Mouse (Mus musculus): ENCODE measurements at regions not wholly inside any gene's neighbourhood (a gene's known extent, or its start where the extent isn't known, plus 50 kb on each side); places are given as distances from the start of the nearest gene placed in this dataset.
A peak's percentile ranks its signal among the peaks of the same experiment; 100 is the strongest.
"Not testable (repeated sequence)": the region's sequence is repeated elsewhere in the genome, so short reads cannot be mapped to it uniquely, and the experiment has no call there.

DNA sequence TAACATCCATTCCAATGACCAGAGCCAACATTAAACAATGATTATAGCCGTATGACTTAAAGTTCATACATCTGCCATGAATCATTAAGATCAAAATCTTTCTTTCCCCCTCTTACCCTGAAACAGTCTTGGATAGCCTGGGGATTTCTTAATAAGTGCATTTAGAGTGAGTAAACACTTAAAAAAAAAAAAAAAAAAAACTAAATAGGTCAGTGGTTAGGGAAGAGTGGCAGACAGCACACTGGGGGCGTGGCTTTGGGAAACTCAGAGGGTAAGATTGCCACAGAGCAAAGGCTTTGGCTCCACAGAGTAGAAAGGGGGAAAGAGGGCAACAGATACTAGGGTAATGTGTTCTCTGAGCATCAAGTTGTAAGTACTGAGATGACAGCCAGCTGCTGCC lies 382.3 kb downstream of the 1190002N15Rik start:
- ATAC-seq (replicated peaks; ENCODE audit: low read depth, poor library complexity, severe bottlenecking): no peak

DNA sequence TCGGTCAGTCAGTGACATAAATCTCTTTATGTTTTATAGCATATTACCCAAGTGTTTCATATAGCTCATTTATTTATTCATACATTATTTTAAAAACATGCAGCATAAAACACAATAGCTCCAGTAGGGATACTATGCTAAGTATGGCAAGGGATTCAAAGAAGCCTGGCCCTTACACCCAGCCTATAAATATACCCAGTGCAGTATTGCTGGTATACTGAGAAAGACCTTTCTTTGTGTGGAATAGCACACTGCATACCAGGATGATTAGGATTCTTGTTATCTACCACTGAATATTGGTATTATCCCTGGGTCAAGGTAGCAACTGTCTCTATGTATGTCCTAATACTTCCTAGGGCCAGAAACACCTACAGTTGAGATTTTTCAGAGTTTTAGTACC lies 389.4 kb downstream of the 1190002N15Rik start:
- no peak for ATAC-seq (replicated peaks; ENCODE audit: low read depth, poor library complexity, severe bottlenecking)

DNA sequence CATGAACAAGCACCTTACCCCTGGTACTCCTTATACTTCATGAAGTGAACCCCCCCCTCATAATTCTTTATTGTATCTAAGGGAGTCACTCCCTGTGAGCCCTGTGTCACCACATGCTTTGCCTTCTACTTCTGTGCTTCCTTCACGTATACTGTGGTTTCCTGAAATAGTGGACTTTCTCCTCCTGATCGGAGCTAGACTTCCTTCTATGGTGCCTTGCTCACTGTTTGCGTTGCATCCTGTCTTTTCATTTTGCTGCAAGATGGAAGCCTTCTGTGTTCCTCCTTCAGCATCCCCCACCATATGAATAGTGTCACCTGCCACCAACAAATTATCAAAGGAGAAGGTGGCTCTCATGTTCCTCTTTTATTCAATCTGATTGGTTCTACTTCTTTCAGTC lies 391.1 kb downstream of the 1190002N15Rik start:
- ATAC-seq (replicated peaks; ENCODE audit: low read depth, poor library complexity, severe bottlenecking): 0 out of 2 replicates have a peak, but pooled peaks have one; percentile 25

DNA sequence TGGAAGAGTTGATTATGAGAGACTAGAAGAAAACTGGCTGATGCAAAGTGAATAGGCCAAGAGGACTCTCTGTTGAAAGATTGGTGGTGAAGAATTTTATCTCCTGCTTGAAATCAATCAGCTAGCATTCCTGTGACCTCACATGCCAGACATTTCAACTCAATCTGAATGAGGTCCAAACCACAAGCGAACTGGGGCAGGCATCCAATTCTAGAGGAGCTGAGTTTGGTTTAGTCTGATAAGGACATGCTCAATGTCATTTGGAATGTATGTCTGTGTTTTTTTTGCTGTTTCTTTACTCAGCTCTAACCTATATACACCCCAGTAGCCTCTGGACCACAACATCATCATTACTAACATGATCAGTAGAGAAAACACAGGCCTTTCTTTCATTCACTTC lies 401.4 kb downstream of the 1190002N15Rik start:
- peak; percentile 66 for ATAC-seq (replicated peaks; ENCODE audit: low read depth, poor library complexity, severe bottlenecking)

DNA sequence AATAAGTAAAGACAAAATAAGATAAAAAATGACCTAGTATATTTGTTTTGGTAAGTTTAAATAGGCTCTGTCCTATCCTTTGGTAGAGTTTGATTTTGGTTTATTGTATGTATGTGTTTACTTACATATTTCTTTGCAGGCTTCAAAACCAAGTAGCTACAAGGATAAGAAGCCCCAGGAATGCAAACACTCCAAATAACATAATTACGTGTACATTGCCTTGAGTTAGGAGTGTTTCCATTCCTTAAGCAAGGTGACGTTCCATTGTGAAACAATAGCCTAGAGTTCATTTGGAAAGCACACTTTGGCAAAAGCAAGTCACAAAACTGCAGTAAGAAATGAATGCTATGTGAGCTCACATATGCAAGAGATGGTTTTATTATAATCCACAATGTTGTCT lies 404.2 kb downstream of the 1190002N15Rik start:
- no peak for ATAC-seq (replicated peaks; ENCODE audit: low read depth, poor library complexity, severe bottlenecking)

DNA sequence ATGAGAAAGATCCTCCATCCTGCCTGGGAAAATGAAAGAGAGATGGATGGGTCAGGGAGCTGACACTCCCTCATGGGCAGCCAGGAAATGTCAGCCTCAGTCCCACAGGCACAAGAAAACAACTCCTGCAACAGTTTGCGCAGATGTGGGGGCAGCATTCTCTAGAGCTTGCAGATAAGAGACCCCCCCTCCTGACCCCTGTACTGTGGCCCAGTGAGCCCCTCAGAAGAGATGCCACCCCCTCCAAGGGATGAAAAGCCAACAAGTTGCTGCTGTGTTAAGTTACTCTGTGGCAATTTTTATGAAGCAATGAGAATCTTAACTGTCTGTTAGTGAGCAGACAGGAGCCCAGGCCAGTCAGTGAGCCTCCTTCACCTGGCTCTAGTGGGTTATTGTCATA lies 406.5 kb downstream of the 1190002N15Rik start:
- no peak for ATAC-seq (replicated peaks; ENCODE audit: low read depth, poor library complexity, severe bottlenecking)

DNA sequence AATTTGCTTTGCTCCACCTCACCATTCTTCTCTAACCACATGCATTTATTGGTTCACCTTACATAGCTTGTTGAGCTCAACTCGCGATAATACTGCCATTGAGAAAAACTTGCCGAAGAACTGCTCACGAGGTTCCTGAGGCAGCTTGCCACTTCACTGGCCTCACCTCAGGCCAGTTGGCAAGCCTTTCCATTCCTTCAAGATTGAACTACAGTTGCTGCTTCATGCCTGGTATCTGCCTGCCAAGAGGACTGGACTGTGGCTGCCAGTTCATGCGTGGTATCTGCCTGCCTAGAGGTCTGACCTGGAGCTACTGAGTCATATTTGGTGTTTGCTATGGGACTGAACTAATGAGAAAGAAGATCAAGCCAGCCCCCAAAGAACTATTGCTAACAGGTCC lies 420.9 kb downstream of the 1190002N15Rik start:
- no peak for ATAC-seq (replicated peaks; ENCODE audit: low read depth, poor library complexity, severe bottlenecking)

DNA sequence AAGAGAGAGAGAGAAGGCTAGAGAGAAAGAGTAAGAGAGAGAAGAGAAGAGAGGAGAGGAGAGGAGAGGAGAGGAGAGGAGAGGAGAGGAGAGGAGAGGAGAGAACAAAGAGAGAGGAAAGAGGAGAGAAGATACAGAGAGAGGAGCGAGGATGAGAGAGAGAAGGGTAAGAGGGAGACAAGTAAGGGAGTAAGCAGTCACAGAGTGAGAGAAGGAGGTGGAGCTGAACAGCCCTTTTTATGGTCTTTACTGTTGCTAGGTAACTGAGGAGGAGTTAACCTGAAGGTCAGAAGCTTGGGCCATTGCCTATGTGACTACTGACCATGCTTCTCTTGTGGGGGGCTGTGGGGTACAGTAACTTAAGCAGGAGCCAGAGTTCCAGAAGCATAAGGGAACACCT lies 430.2 kb downstream of the 1190002N15Rik start:
- not testable (repeated sequence) for ATAC-seq (replicated peaks; ENCODE audit: low read depth, poor library complexity, severe bottlenecking)

DNA sequence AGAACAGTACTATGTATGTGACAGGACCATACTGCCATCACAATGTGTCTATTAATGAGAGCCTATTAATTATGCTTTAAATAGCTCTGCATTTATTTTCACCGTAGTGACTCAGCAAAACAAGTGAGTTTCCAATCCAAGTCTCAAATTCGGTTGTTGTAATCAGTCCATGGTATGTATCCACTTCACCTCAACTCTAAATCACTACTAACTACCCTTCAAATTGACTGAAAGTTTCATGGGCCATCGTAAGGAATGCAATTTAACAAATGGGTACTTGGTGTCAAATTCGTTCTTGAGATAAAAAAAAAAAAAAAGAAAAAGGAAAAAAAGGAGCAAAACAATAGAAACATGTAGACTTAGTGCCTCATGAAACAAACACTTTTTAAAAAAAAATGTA lies 433.2 kb downstream of the 1190002N15Rik start:
- no peak for ATAC-seq (replicated peaks; ENCODE audit: low read depth, poor library complexity, severe bottlenecking)

DNA sequence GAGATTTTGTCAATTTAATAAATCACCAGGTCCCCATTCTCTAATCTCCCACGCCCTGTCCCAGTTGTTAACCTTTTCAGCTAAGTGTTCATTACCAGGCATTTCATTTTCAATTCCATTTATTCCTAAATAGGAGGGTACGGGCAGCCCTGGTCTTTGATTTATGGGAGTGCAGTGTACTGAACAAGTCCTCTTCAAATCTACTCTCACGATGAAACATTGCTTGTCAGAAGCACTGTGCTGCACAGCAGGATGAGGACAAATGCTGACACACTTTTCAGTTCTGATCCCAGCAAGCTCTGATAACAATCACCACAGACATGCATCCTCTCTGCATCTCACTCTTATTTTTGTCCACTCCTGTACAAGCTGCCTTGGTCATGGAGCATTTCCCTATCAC lies 435.9 kb downstream of the 1190002N15Rik start:
- ATAC-seq (replicated peaks; ENCODE audit: low read depth, poor library complexity, severe bottlenecking): no peak

DNA sequence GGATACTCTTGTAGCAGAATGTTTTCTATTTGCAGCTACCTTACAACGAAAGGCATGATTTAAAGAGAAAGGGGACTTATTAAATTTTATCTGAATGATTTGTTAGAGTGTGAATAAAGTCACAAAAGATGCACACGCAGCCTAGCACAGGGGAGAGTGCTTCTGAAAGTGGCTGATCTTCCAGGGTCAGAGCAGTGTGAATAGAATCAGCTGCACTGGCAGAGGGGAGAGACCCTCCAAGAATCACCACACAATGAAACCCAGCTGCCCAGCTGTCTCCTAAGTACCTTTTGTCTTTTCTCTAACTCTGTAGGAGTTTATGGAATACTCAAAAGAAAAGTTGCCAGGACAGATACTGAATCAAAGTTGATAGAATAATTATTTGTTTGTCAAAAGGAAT lies 443.1 kb downstream of the 1190002N15Rik start:
- ATAC-seq (replicated peaks; ENCODE audit: low read depth, poor library complexity, severe bottlenecking): no peak

DNA sequence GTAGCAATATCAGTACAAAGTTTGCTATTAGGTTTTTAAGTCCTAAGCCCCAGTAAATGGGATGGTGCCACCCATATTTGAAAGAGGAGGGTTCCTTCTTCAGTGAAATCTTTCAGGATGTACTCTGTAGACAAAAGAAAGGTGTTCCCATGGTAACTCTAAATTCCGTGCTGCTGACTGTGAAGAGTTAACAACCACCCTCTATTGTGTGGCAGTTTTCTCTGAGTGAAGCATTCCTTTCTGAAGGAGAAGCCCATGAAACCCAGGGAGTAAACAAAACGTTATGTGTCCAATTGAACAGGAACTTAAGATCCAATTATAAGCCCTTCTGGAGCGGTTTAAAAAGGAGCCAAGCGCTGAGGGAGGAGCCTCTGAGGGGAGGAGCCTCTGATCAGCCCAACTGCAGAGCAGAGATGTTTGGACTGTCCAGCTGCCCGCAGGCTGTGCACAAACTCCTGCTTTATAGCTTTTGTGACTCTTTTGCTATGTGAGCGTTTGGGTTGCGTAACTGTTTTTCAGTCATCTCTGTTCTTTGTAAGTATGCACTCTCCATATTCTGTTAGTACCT lies 446.1 kb downstream of the 1190002N15Rik start:
- no peak for ATAC-seq (replicated peaks; ENCODE audit: low read depth, poor library complexity, severe bottlenecking)

DNA sequence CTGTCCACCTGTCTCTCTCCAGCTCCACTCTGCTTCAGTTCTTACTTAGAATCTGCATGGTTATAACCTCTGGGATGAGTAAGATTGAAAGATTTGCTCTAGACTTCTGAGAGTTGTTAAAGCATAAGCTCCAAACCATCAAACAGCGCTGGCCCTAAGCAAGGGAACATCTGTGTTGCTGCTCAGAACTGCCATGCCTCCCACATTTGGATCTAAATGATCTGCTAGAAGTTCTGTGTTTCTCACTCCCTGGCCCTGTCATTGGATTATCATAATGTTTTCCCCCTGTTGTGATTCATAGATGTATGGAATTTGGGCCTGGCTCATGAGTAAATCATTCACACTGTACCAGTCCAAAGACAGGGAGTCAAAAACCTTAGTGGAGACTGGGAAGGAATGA lies 448.1 kb downstream of the 1190002N15Rik start:
- no peak for ATAC-seq (replicated peaks; ENCODE audit: low read depth, poor library complexity, severe bottlenecking)

DNA sequence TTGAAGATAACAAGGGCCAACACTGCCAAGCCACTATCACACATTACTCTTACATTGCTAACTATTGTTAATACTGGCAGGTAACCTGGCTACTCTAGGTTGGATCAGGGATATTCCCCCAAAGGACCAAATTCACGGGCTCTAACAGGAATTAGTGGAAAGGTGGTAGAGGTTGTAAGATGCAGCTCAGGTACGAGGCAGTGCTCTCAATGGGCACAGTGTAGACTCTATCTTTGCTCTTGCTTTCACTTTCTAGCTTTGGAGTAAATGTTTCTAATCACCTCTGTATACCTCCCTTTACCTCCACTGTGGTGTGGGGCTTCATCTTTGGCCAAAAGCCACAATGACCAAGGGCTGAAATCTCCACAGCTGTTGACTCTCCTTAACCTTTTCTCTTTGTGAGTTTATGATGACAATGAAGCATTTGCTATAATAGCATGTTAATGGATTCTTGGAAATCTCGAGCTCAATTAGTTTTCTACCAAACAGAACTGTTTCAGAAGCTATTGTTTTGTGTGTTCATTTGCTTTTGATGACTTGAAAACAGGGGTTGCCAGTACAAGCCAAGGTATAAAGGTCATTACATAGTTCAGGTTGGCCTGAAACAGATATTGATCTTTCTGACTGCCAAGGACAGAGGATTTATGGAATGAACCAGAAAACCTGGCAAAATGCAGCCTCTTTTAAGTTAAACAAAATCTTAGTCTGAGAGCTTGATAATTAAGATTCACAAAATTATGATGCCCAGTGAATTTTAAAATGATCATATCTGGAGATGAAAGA lies 454.1 kb downstream of the 1190002N15Rik start:
- ATAC-seq (replicated peaks; ENCODE audit: low read depth, poor library complexity, severe bottlenecking): no peak

DNA sequence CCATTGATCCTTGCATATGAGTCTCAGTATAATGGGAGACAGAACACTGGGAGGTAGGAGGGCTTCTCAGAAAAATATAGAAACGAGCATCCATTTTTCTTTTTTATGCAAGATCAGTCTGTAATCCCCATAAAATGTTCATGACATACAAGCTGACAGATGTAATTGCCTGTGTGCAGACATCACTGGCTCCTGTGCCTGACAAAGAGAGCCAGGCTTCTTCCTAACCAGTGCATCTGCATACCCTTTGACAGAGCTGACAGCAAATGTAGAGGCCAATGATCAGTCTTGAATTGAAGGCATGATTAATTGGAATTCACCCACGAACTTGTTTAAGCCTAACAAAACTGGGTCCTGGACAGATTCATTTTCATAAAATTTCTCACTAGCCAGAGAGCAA lies 463.0 kb downstream of the 1190002N15Rik start:
- ATAC-seq (replicated peaks; ENCODE audit: low read depth, poor library complexity, severe bottlenecking): no peak

DNA sequence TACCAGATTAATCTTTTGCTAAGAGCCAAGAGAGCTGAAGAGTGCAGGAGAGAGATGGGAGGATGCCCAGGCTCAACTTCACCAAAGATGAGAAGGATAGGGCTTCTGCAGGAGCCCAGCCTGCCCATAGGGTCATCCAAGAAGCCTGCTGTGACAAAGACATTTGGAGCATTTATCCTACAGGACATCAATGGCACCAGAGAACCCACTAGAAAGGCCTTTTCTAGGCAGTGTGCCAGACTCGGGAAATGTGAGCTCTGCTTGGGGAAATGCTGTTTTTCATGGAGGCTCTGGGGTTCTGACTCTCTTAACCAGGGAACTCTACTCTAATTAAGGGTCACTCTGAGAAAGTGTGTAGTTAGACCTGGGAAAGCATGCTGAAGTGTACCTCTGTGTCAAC lies 470.8 kb downstream of the 1190002N15Rik start:
- ATAC-seq (replicated peaks; ENCODE audit: low read depth, poor library complexity, severe bottlenecking): no peak

DNA sequence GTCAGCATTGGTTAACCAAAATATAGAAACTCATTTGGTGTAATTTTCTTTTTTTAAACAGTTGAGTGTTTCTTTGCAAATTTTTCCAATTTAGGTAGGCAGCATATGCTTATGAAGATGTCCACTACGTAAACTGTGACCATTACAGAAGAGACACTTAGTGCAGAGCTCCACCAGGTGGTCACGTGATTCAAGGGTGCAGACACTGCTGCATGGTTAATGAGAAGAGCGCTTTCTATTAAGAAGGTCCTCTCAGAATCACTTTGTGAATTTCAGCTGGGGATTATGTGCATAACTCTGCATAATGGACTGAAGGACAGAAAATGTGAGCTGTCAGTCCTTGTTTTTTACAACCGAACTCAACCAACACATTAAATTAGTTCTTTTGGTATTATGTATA lies 484.7 kb downstream of the 1190002N15Rik start:
- ATAC-seq (replicated peaks; ENCODE audit: low read depth, poor library complexity, severe bottlenecking): no peak

DNA sequence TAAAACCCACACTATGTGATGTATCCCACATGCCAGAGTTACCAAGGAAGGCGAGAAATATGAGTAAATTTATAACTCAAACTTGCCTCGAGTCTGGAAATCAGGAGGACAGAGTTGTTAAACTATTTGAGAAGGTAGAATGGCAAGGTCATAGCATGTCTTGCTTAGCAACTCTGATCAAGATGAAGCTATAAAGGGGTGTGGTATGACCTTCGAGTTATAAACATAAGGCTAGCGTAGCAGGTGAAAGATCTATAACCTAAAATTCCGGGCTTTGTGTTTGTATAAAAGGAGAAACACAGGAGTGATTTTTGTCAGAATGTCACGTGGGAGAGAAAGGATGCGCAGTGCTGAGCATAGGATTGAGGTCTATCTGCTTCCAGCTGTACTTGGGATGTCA lies 490.0 kb downstream of the 1190002N15Rik start:
- ATAC-seq (replicated peaks; ENCODE audit: low read depth, poor library complexity, severe bottlenecking): no peak

DNA sequence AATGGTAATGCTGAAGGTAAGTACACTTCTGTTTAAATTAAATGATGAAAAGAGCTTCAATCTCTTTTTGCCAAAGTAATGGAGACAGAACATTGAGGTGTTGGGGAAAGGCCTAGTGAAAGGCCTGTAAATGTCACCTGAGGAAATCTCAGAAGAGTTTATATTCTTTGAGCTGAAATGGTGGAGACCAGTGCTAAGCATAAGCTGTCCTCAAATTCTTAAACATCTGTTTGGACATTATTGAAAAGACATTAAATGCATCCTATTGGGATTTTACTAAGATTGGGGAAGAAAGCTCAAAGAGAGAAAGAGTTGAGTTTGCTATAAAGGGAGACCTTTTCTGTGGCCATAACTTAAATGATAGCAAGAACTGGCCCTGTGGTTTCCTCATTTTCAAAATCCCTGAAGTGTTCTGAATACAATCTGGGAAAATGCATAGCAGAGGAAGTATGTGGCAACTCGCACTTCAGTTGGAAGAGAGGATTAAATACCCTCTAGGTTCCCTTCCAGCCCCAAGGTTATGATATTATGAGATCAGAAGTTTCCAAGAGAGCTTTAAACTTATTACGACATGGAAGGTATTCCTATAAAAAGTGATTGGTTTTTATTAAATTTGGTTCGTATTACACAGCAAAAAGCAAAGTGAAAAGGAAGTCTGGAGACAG lies 492.3 kb downstream of the 1190002N15Rik start:
- ATAC-seq (replicated peaks; ENCODE audit: low read depth, poor library complexity, severe bottlenecking): no peak

DNA sequence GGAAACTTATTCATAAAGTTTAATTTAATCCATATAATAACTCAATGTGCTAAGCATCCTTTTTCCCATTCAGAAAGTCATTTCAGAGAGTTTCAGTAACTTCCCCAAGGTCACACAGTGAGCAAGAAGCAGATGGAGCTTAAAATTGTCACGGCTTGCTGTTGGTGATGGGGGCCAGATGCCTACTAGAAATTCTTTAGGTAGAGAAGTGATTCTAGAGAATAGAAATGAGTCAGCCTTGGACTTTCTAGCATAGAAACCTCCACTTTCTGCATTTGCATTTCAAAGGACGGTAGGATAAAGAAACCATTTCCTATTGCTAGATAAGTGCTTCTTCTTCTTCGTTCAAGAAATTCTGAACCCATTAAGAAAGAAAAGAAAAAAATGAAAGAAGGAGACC lies 514.1 kb downstream of the 1190002N15Rik start:
- no peak for ATAC-seq (replicated peaks; ENCODE audit: low read depth, poor library complexity, severe bottlenecking)

DNA sequence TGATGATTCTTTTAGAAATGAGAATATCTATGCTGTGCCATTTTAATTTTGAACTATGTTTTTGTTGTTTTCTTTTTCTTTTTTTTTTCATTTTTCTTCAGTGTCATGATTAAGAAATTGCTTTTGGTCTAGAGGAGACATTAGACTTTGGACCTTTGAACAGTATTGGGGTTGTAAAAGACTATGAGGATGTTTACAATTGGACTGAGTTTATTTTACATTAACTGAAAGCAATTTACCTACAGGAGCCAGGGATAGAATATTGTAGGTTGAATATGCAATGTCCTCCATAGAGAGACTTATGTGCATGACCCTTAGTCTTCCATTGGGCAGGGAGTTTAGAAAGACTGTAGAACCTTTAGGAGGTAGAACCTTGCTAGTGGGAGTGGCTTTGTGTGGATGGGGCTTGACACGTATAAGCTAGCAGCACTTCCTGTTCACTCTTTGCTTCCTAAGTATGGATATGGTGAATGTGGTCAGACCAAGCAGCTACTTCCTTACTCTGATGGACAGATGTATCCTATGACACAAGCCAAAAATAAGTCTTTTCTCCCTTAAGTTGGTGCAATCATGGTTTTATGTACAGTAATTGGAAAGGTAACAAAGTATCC lies 516.5 kb downstream of the 1190002N15Rik start:
- ATAC-seq (replicated peaks; ENCODE audit: low read depth, poor library complexity, severe bottlenecking): peak; percentile 97
